Mouse (Mus musculus) hindlimb bud, embryonic 11.5 days (tissue): Measurements from ENCODE around the gene Yy1.

Source experiments
- DNase-seq: peaks from one replicate; pipeline ENCODE4 v3.0.0-alpha.2; 2012; ENCODE audit warnings: low read depth, low spot score; ENCODE audit errors: extremely low spot score

Gene Yy1

DNA sequence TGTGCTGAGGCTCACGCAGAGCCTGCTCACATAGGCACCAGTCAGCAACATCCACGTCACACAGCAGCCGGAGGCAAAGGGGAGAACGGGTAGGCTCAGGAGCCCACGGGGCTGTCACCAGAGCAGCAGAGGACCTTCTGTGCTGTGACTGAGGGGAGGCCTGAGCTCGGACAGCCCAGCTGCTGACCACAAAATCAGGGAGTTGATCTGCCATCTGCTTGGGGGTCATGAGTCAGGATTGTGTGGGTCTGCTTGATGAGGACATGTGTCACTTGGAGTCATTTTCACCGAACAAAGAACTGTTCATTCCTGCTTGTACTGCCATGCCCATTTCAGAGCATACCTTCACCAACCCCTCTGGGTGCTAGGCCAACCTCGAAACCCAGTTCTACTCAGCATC is 63.4 kb downstream of the Yy1 start:
- DNase-seq: no peak

DNA sequence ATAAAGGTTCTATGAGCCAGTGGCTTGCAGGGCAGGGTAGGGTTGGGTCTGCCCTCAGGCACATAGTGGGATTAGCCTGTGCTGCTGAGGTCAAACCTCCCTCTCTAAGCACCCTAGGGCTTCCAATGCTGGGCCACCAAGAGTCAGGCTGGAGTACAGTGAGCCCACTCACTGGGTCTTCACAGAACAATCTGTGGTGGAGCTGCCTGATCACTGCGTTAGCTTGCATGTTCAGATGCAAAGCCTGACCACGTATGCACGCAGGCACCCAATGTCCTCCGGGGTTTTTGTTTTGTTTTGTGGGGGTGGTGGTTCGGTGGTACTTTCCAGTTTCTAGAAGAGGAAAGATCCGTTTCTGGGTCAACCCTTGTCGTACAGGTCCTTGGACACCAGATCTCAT is 64.3 kb downstream of the Yy1 start:
- DNase-seq: no peak

DNA sequence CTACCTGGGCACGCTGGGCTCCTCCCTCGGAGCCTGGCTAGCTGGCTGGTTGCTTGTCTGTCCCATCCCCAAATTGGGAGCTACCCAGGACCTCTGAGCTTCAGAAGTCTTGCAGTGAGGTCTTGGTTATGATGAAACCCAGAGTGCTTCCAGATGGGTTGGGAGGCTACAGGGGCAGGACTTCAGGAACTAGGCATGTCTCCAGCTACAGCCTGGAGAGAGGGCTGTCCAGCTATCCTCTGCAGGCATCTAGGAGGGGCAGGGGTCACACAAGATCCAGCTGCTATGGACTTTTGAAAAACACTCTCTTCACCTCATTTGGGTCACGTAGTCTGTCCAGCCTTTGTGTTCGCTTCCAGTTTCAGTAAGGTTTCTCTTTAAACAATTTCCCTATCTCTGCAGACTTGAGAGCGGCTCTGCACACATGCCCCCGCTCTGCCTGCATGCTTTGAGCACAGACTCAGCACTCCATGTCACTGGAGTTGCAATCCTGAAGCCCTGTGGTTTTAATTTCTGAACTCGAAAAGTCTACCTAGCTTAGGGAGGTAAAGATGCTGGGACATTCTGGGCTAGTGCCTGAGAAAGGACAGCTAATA is 64.9 kb downstream of the Yy1 start:
- DNase-seq: no peak

DNA sequence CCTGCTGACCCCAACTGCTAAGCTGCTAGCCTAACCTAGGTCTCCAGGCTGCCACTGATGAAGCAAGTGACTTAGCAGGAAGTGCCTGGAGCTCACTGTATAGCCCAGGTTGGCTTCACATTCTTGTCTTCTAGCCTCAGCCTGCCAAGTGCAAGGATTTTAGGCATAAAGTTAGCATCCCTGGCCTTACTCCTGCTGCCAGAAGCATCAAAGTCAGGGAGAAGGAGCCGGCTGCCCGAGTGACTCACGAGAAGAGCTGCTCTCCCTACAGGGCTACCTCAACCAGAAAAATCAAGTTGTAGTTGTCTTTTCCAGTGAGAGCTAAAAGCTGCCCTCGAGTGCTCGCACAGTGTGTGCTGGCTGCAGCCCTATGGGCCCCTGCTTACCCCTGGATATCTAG is 65.7 kb downstream of the Yy1 start:
- DNase-seq: no peak

DNA sequence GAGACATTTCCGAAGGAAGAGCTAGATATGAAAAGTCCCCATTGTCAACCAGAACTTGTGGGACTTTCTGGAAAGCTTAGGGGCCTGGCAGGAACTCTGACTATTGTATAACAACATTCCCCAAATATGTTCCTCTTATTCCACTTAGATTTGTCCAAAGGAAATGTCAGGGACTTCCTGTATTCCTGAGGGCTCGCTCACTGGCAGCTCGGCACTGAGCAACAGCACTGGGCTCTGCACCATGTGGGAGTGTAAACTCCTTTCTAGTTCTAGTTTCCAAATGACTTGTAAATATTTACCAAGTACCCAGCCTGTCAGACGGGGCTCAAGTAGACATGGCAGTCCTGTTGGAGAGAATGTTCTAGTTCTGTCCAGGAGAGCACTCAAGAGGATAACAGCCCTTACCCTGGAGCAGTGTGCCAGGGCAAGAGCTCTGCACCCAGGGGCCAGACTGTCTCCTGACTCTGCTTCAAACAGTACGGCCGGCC is 72.3 kb downstream of the Yy1 start:
- no peak for DNase-seq

DNA sequence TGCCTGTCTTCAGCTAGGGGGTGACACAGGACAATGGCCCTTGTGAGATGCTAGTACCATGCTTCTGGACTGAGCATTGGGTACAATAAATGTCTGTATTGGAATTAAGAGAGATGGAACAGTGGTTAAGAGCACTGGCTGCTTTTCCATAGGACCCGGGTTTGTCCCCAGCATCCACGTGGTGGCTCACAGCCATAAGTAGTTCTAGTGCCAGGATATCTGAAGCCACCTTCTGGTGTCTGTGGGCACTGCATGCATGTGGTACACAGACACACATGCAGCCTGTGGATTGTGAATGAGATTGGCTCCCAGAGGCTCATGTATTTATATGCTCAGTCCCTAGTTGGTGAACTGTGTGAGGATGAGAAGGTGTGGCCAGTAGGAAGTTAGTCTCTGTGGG is 76.8 kb downstream of the Yy1 start:
- no peak for DNase-seq
